Mouse (Mus musculus): ENCODE results near the gene Ccnd3.

DNA sequence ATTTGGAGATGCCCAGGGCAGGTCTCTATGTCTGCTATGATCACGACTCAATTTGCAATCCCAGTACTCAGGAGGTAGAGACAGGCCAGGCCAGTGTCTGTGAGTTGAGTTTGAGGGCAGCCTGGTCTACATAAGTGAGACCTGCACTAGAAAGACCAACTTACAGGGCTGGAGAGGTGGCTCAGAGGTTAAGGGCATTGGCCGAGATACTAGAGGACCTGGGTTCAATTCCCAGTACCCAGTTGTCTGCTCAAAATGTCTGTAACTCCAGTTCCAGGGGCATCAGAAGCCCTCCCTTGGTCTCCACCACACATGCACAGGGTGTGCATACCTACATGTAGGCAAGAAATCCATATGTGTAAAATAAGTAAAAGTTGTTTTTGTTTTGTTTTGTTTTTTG lies 2.7 kb downstream of the Ccnd3 start:
- TF ChIP-seq CTCF (conservative IDR thresholded peaks at IDR 0.05; ENCODE audit: low read length) = no peak
- no peak for TF ChIP-seq POU5F1 (IDR thresholded peaks at IDR 0.05; ENCODE audit: borderline replicate concordance, low read length)
- TF ChIP-seq NANOG (IDR thresholded peaks at IDR 0.05; ENCODE audit: borderline replicate concordance, low read length) = no peak

Data from E14TG2a.4 (cell line).